Mouse (Mus musculus): ENCODE results near the gene Cox5b. TPM values are rescaled to one million over a fixed set of nuclear protein-coding genes. Genes with fewer than 3 reads are reported as not detected.
A peak's percentile ranks its signal among the peaks of the same experiment; 100 is the strongest.

Cox5b gene
- 291 and 342 TPM in 2 replicates for polyA plus RNA-seq (2012; rRNA removed)
- 544 and 588 TPM in 2 replicates for polyA plus RNA-seq (2014; fragmentation: Nextera tagmentation; extraction: Ambion mirVana)

DNA sequence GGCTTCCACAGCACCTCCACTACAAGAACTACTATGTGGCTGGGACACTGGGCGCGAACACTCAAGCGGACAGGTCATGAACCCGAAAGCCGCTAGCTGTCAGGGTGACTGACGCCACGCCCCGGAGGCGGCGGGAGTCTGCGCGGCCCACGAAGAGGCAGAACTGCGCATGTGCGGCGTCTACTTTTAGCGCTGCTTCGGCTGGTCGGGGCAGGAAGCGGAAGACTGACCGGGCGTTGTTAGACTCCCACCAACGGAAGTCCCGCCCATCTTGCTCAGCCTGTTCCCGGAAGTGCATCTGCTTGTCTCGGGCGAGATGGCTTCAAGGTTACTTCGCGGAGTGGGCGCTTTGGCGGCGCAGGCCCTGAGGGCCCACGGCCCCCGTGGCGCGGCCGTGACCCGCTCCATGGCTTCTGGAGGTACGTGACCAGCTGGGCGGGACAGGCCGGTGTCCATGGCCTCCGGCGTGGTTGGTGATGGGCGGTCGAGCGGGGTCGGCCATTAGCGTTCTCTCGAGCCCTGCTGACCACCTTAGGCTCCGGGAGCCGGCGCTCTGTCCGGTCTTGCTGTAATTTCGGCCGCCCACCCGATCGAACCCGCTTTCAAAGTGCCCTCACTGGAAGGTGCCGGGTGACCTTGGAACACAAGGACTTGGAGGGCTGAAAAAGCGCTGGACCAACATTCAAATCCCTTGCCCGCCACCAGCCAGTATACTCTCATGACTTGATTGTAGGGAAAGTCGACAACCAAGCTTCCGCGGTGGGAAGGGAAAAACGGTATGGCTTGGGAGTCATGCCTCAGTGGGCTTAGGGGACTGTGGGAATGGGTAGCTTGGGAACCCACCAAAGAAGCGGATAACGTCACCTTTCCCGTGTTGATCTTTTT is at the start of gene Cox5b:
Gene Cox5b, plus strand, starts transcription at position 179 of the 885 bp plus-strand sequence.
- no peak for TF ChIP-seq POLR2A (IDR thresholded peaks at IDR 0.05; ENCODE audit: borderline replicate concordance, extremely low read depth, insufficient read depth, insufficient read length)
- H3K9me3 ChIP-seq (ENCODE audit: control insufficient read depth, low read length): no peaks in the 10 kb centered on the region
- 2% methylated on average over 65 of the region's 68 CpGs for WGBS
- DNase-seq (ENCODE audit: low spot score) (peak; percentile 100), ATAC-seq (ENCODE audit: low FRiP score, low read depth) (peak; percentile 94)
- H3K27ac ChIP-seq (replicated peaks; ENCODE audit: low read depth, low read length): no peak within 1 kb of the TSS
- peak within 1 kb of the TSS; percentile 80 for H3K4me2 ChIP-seq (replicated peaks; ENCODE audit: low read depth, low read length, severe bottlenecking)
- H3K4me1 ChIP-seq (ENCODE audit: control insufficient read depth, insufficient read depth, low read length): peaks cover 6% of the 10 kb centered on the region; the same call in 1 of the 2 replicates
- no peaks in the 10 kb centered on the region for H3K27me3 ChIP-seq (ENCODE audit: control insufficient read depth, insufficient read depth, low read length)
- peaks cover 26% of the 10 kb centered on the region for H3K36me3 ChIP-seq (ENCODE audit: control insufficient read depth, insufficient read depth, low read length)
- peak within 1 kb of the TSS; percentile 88 for H3K4me3 ChIP-seq (replicated peaks; ENCODE audit: low read length)
- H3K9ac ChIP-seq (ENCODE audit: low read depth, low read length, severe bottlenecking): peak within 1 kb of the TSS; percentile 80

DNA sequence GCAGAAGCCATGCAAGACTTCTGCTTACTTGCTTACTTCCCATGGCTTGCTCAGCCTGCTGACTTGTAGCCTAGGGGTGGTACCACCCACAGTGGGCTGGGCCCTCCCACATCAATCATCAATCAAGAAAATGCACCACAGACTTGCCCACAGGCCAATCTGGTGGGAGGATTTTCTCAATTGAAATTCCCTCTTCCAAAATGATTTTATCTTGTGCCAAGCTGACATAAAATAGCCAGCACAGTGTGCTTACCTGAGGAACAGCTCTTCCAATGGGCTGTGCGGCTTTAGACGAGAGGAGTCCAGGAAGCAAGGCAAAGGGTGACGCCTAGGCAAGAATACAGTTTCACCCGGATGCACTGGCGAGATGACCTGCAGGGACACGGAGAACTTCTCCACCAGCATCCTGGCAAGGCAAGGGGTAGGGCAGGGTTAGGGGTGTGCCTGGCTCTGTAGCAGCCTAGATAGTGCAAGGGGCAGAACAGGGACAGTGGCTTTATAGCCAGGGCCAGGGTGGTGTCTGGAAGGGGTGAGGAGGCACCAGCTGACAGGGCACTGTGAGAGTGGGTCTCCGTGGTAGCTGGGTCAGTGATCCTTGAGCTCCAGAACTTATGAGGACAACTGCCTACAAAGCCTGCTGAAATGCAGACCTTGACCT is 47.2 kb upstream of the Cox5b start:
- 84% methylated on average over 7 of the region's 7 CpGs for WGBS
- Histone ChIP-seq H3K27me3 (ENCODE audit: control insufficient read depth, insufficient read depth, low read length) (no peaks in the 10 kb centered on the region), H3K9me3 (ENCODE audit: control insufficient read depth, low read length) (no peaks in the 10 kb centered on the region), H3K36me3 (ENCODE audit: control insufficient read depth, insufficient read depth, low read length) (no peaks in the 10 kb centered on the region), H3K4me2 (replicated peaks; ENCODE audit: low read depth, low read length, severe bottlenecking) (no peak overlapping the region), H3K4me3 (replicated peaks; ENCODE audit: low read length) (no peak overlapping the region), H3K9ac (ENCODE audit: low read depth, low read length, severe bottlenecking) (no peak overlapping the region), H3K4me1 (ENCODE audit: control insufficient read depth, insufficient read depth, low read length) (no peaks in the 10 kb centered on the region), H3K27ac (replicated peaks; ENCODE audit: low read depth, low read length) (no peak overlapping the region)
- no peak for TF ChIP-seq POLR2A (IDR thresholded peaks at IDR 0.05; ENCODE audit: borderline replicate concordance, extremely low read depth, insufficient read depth, insufficient read length)
- ATAC-seq (ENCODE audit: low FRiP score, low read depth): no peak
- DNase-seq (ENCODE audit: low spot score): no peak

DNA sequence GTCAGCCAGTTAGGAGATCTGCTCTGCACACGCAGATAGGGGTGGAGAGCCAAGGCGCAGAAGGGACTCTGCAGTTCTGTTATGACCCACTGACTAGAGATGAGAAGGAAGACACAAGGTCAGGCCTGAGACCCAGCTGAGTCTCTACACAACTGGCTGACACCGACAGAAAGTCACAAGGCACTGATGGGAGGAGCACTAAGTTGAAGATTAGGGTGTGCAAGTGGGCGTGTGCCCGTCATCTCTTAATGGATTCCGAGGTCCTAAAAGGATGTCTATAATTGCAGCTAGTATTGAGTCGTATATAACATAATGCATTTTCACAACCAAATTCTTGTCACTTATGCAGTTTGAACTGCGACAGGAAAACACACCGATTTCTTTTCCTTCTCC is 46.6 kb upstream of the Cox5b start:
- 86% methylated on average over 9 of the region's 9 CpGs for WGBS
- H3K27me3 ChIP-seq (ENCODE audit: control insufficient read depth, insufficient read depth, low read length): no peaks in the 10 kb centered on the region
- H3K36me3 ChIP-seq (ENCODE audit: control insufficient read depth, insufficient read depth, low read length): no peaks in the 10 kb centered on the region
- no peak for ATAC-seq (ENCODE audit: low FRiP score, low read depth)
- no peaks in the 10 kb centered on the region for H3K4me1 ChIP-seq (ENCODE audit: control insufficient read depth, insufficient read depth, low read length)
- DNase-seq (ENCODE audit: low spot score): no peak
- no peak overlapping the region for H3K9ac ChIP-seq (ENCODE audit: low read depth, low read length, severe bottlenecking)
- no peak overlapping the region for H3K4me2 ChIP-seq (replicated peaks; ENCODE audit: low read depth, low read length, severe bottlenecking)
- no peak overlapping the region for H3K27ac ChIP-seq (replicated peaks; ENCODE audit: low read depth, low read length)
- TF ChIP-seq POLR2A (IDR thresholded peaks at IDR 0.05; ENCODE audit: borderline replicate concordance, extremely low read depth, insufficient read depth, insufficient read length): no peak
- no peaks in the 10 kb centered on the region for H3K9me3 ChIP-seq (ENCODE audit: control insufficient read depth, low read length)
- no peak overlapping the region for H3K4me3 ChIP-seq (replicated peaks; ENCODE audit: low read length)

DNA sequence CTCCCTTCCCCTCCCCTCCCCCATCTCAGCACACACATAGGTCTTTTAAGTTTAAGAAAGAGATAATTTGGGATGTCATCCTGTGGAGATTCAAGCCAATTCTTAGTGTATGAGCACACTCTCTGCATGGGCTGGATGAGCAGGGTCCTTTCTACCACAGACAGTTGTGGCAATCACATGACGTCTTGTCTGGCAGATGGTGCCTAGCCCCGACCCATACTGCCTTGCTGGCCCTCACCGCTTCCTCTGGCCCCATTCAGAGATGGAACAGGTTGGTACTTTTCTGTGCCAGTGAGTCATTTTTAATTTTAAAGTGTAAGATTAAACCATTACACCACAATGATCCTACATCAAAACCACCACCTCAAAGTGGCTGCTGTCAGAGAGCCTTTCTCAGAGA is 45.0 kb upstream of the Cox5b start:
- WGBS: 61% methylated on average over 3 of the region's 3 CpGs
- Histone ChIP-seq H3K9me3 (ENCODE audit: control insufficient read depth, low read length) (no peaks in the 10 kb centered on the region), H3K9ac (ENCODE audit: low read depth, low read length, severe bottlenecking) (no peak overlapping the region), H3K27ac (replicated peaks; ENCODE audit: low read depth, low read length) (no peak overlapping the region), H3K4me3 (replicated peaks; ENCODE audit: low read length) (no peak overlapping the region), H3K4me2 (replicated peaks; ENCODE audit: low read depth, low read length, severe bottlenecking) (no peak overlapping the region), H3K4me1 (ENCODE audit: control insufficient read depth, insufficient read depth, low read length) (no peaks in the 10 kb centered on the region), H3K27me3 (ENCODE audit: control insufficient read depth, insufficient read depth, low read length) (no peaks in the 10 kb centered on the region), H3K36me3 (ENCODE audit: control insufficient read depth, insufficient read depth, low read length) (no peaks in the 10 kb centered on the region)
- ATAC-seq (ENCODE audit: low FRiP score, low read depth) (no peak), DNase-seq (ENCODE audit: low spot score) (no peak)
- no peak for TF ChIP-seq POLR2A (IDR thresholded peaks at IDR 0.05; ENCODE audit: borderline replicate concordance, extremely low read depth, insufficient read depth, insufficient read length)

DNA sequence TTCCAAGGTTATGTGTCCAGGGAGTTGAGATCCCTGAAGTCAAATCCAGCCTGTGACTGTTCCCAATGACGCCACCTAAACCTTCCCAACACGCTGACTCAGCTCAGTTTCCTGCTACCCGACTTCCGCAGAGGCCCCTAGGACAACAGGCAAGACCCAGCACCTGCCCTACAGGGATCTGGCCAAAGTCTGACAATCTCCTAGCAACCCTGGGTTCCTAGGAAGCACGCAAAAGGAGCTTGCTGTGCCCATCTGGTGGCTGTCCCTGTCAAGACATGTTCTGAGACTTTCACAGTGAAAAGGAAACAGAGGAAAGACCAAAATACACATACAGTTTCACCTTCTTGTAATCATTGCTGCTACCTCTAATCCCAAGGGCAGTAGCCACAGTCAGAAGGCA is 43.6 kb upstream of the Cox5b start:
- no peak for ATAC-seq (ENCODE audit: low FRiP score, low read depth)
- no peaks in the 10 kb centered on the region for H3K9me3 ChIP-seq (ENCODE audit: control insufficient read depth, low read length)
- H3K4me3 ChIP-seq (replicated peaks; ENCODE audit: low read length): no peak overlapping the region
- H3K4me2 ChIP-seq (replicated peaks; ENCODE audit: low read depth, low read length, severe bottlenecking): no peak overlapping the region
- WGBS: 65% methylated on average over 5 of the region's 5 CpGs
- DNase-seq (ENCODE audit: low spot score): no peak
- no peaks in the 10 kb centered on the region for H3K4me1 ChIP-seq (ENCODE audit: control insufficient read depth, insufficient read depth, low read length)
- H3K27me3 ChIP-seq (ENCODE audit: control insufficient read depth, insufficient read depth, low read length): no peaks in the 10 kb centered on the region
- no peak overlapping the region for H3K27ac ChIP-seq (replicated peaks; ENCODE audit: low read depth, low read length)
- no peak for TF ChIP-seq POLR2A (IDR thresholded peaks at IDR 0.05; ENCODE audit: borderline replicate concordance, extremely low read depth, insufficient read depth, insufficient read length)
- H3K36me3 ChIP-seq (ENCODE audit: control insufficient read depth, insufficient read depth, low read length): no peaks in the 10 kb centered on the region
- no peak overlapping the region for H3K9ac ChIP-seq (ENCODE audit: low read depth, low read length, severe bottlenecking)
